Mouse (Mus musculus): ENCODE data around the gene Vwa7. TPM values are rescaled to one million over a fixed set of nuclear protein-coding genes. Genes with fewer than 3 reads are reported as not detected.
"Not testable (repeated sequence)": the region's sequence is repeated elsewhere in the genome, so short reads cannot be mapped to it uniquely, and the experiment has no call there.

The Vwa7 gene
- polyA plus RNA-seq, 1 experiment from 2014 or later, result 0.11 TPM

GRCm38 (mm10) chr17:35004075-35004717 is 12.2 kb upstream of the Vwa7 start:
- H3K4me2 ChIP-seq (ENCODE audit: low read length), result no peak overlapping the region
- no peaks in the 10 kb centered on the region for H3K9me3 ChIP-seq (replicated peaks; ENCODE audit: control insufficient read depth, low read length)
- DNase-seq (ENCODE audit: low spot score), result no peak
- no peak overlapping the region for H3K27ac ChIP-seq (ENCODE audit: low read depth, low read length)
- no peak overlapping the region for H3K9ac ChIP-seq (ENCODE audit: low read length)
- H3K27me3 ChIP-seq (replicated peaks; ENCODE audit: control insufficient read depth, insufficient read depth, low read length), result no peaks in the 10 kb centered on the region
- ATAC-seq, result no peak
- no peak overlapping the region for H3K4me3 ChIP-seq (ENCODE audit: low read depth, low read length)
- 94% methylated on average over 17 of the region's 17 CpGs for WGBS
- H3K36me3 ChIP-seq (ENCODE audit: control insufficient read depth, insufficient read depth, low read length), result peaks cover 47% of the 10 kb centered on the region
- H3K4me1 ChIP-seq (ENCODE audit: control insufficient read depth, insufficient read depth, low read length), result peaks cover 12% of the 10 kb centered on the region

- 93% methylated on average over 10 of the region's 10 CpGs for WGBS
- ATAC-seq (no peak), DNase-seq (ENCODE audit: low spot score) (no peak)
- no peaks in the 10 kb centered on the region for H3K27me3 ChIP-seq (replicated peaks; ENCODE audit: control insufficient read depth, insufficient read depth, low read length)
- H3K4me3 ChIP-seq (ENCODE audit: low read depth, low read length), result no peak overlapping the region
- H3K27ac ChIP-seq (ENCODE audit: low read depth, low read length), result no peak overlapping the region
- no peak overlapping the region for H3K9ac ChIP-seq (ENCODE audit: low read length)
- peaks cover 8% of the 10 kb centered on the region for H3K4me1 ChIP-seq (ENCODE audit: control insufficient read depth, insufficient read depth, low read length)
- no peaks in the 10 kb centered on the region for H3K9me3 ChIP-seq (replicated peaks; ENCODE audit: control insufficient read depth, low read length)
- no peak overlapping the region for H3K4me2 ChIP-seq (ENCODE audit: low read length)
- peaks cover 56% of the 10 kb centered on the region for H3K36me3 ChIP-seq (ENCODE audit: control insufficient read depth, insufficient read depth, low read length)
These were observed 11.2 kb upstream of the Vwa7 start for GRCm38 (mm10) chr17:35005158-35005557.

GRCm38 (mm10) chr17:35005902-35006301 is 10.5 kb upstream of the Vwa7 start:
- H3K4me1 ChIP-seq (ENCODE audit: control insufficient read depth, insufficient read depth, low read length); H3K9ac ChIP-seq (ENCODE audit: low read length); H3K27ac ChIP-seq (ENCODE audit: low read depth, low read length); H3K9me3 ChIP-seq (replicated peaks; ENCODE audit: control insufficient read depth, low read length); H3K4me3 ChIP-seq (ENCODE audit: low read depth, low read length); DNase-seq (ENCODE audit: low spot score); ATAC-seq; H3K27me3 ChIP-seq (replicated peaks; ENCODE audit: control insufficient read depth, insufficient read depth, low read length); H3K4me2 ChIP-seq (ENCODE audit: low read length): not testable (repeated sequence)
- H3K36me3 ChIP-seq (ENCODE audit: control insufficient read depth, insufficient read depth, low read length), result peaks cover 63% of the 10 kb centered on the region
- WGBS, result 93% methylated on average over 4 of the region's 5 CpGs

- Histone ChIP-seq H3K27me3 (replicated peaks; ENCODE audit: control insufficient read depth, insufficient read depth, low read length) (no peaks in the 10 kb centered on the region), H3K27ac (ENCODE audit: low read depth, low read length) (no peak overlapping the region), H3K36me3 (ENCODE audit: control insufficient read depth, insufficient read depth, low read length) (peaks cover 79% of the 10 kb centered on the region), H3K4me1 (ENCODE audit: control insufficient read depth, insufficient read depth, low read length) (peaks cover 3% of the 10 kb centered on the region), H3K9ac (ENCODE audit: low read length) (no peak overlapping the region), H3K9me3 (replicated peaks; ENCODE audit: control insufficient read depth, low read length) (no peaks in the 10 kb centered on the region), H3K4me2 (ENCODE audit: low read length) (no peak overlapping the region), H3K4me3 (ENCODE audit: low read depth, low read length) (no peak overlapping the region)
- 98% methylated on average over 7 of the region's 7 CpGs for WGBS
- ATAC-seq (no peak), DNase-seq (ENCODE audit: low spot score) (no peak)
These were observed 8.9 kb upstream of the Vwa7 start for GRCm38 (mm10) chr17:35007387-35007991.

GRCm38 (mm10) chr17:35009586-35009985 is 6.8 kb upstream of the Vwa7 start:
- Histone ChIP-seq H3K27ac (ENCODE audit: low read depth, low read length) (no peak overlapping the region), H3K9ac (ENCODE audit: low read length) (no peak overlapping the region), H3K4me1 (ENCODE audit: control insufficient read depth, insufficient read depth, low read length) (no peaks in the 10 kb centered on the region), H3K9me3 (replicated peaks; ENCODE audit: control insufficient read depth, low read length) (no peaks in the 10 kb centered on the region), H3K27me3 (replicated peaks; ENCODE audit: control insufficient read depth, insufficient read depth, low read length) (no peaks in the 10 kb centered on the region), H3K4me2 (ENCODE audit: low read length) (no peak overlapping the region), H3K4me3 (ENCODE audit: low read depth, low read length) (no peak overlapping the region), H3K36me3 (ENCODE audit: control insufficient read depth, insufficient read depth, low read length) (peaks cover 93% of the 10 kb centered on the region)
- WGBS, result 85% methylated on average over 7 of the region's 7 CpGs
- DNase-seq (ENCODE audit: low spot score) (no peak), ATAC-seq (no peak)

GRCm38 (mm10) chr17:35011440-35011839 is 4.9 kb upstream of the Vwa7 start:
- Histone ChIP-seq H3K27me3 (replicated peaks; ENCODE audit: control insufficient read depth, insufficient read depth, low read length) (no peaks in the 10 kb centered on the region), H3K4me2 (ENCODE audit: low read length) (no peak overlapping the region), H3K36me3 (ENCODE audit: control insufficient read depth, insufficient read depth, low read length) (peaks cover 95% of the 10 kb centered on the region), H3K27ac (ENCODE audit: low read depth, low read length) (no peak overlapping the region), H3K9ac (ENCODE audit: low read length) (no peak overlapping the region), H3K4me3 (ENCODE audit: low read depth, low read length) (no peak overlapping the region), H3K9me3 (replicated peaks; ENCODE audit: control insufficient read depth, low read length) (no peaks in the 10 kb centered on the region), H3K4me1 (ENCODE audit: control insufficient read depth, insufficient read depth, low read length) (no peaks in the 10 kb centered on the region)
- ATAC-seq, result no peak
- 91% methylated on average over 8 of the region's 8 CpGs for WGBS
- DNase-seq (ENCODE audit: low spot score), result no peak

GRCm38 (mm10) chr17:35012430-35012829 is 3.9 kb upstream of the Vwa7 start:
- no peak overlapping the region for H3K27ac ChIP-seq (ENCODE audit: low read depth, low read length)
- H3K27me3 ChIP-seq (replicated peaks; ENCODE audit: control insufficient read depth, insufficient read depth, low read length), result no peaks in the 10 kb centered on the region
- no peak overlapping the region for H3K4me2 ChIP-seq (ENCODE audit: low read length)
- H3K9me3 ChIP-seq (replicated peaks; ENCODE audit: control insufficient read depth, low read length), result no peaks in the 10 kb centered on the region
- H3K4me3 ChIP-seq (ENCODE audit: low read depth, low read length), result no peak overlapping the region
- peaks cover 97% of the 10 kb centered on the region for H3K36me3 ChIP-seq (ENCODE audit: control insufficient read depth, insufficient read depth, low read length)
- WGBS, result 95% methylated on average over 13 of the region's 13 CpGs
- no peaks in the 10 kb centered on the region for H3K4me1 ChIP-seq (ENCODE audit: control insufficient read depth, insufficient read depth, low read length)
- no peak overlapping the region for H3K9ac ChIP-seq (ENCODE audit: low read length)
- DNase-seq (ENCODE audit: low spot score), result no peak
- ATAC-seq, result no peak

- Histone ChIP-seq H3K36me3 (ENCODE audit: control insufficient read depth, insufficient read depth, low read length) (peaks cover 90% of the 10 kb centered on the region), H3K9me3 (replicated peaks; ENCODE audit: control insufficient read depth, low read length) (no peaks in the 10 kb centered on the region), H3K27me3 (replicated peaks; ENCODE audit: control insufficient read depth, insufficient read depth, low read length) (no peaks in the 10 kb centered on the region), H3K27ac (ENCODE audit: low read depth, low read length) (no peak overlapping the region), H3K4me1 (ENCODE audit: control insufficient read depth, insufficient read depth, low read length) (no peaks in the 10 kb centered on the region), H3K4me2 (ENCODE audit: low read length) (no peak overlapping the region), H3K9ac (ENCODE audit: low read length) (no peak overlapping the region), H3K4me3 (ENCODE audit: low read depth, low read length) (no peak overlapping the region)
- 87% methylated on average over 6 of the region's 6 CpGs for WGBS
- DNase-seq (ENCODE audit: low spot score), result no peak
- no peak for ATAC-seq
These were observed 3.2 kb upstream of the Vwa7 start for GRCm38 (mm10) chr17:35013221-35013620.

- no peaks in the 10 kb centered on the region for H3K27me3 ChIP-seq (replicated peaks; ENCODE audit: control insufficient read depth, insufficient read depth, low read length)
- no peak overlapping the region for H3K9ac ChIP-seq (ENCODE audit: low read length)
- no peak overlapping the region for H3K4me3 ChIP-seq (ENCODE audit: low read depth, low read length)
- H3K4me2 ChIP-seq (ENCODE audit: low read length), result no peak overlapping the region
- 90% methylated on average over 16 of the region's 16 CpGs for WGBS
- no peaks in the 10 kb centered on the region for H3K4me1 ChIP-seq (ENCODE audit: control insufficient read depth, insufficient read depth, low read length)
- peaks cover 71% of the 10 kb centered on the region for H3K36me3 ChIP-seq (ENCODE audit: control insufficient read depth, insufficient read depth, low read length)
- ATAC-seq (no peak), DNase-seq (ENCODE audit: low spot score) (no peak)
- H3K27ac ChIP-seq (ENCODE audit: low read depth, low read length), result no peak overlapping the region
- no peaks in the 10 kb centered on the region for H3K9me3 ChIP-seq (replicated peaks; ENCODE audit: control insufficient read depth, low read length)
These were observed 1.1 kb upstream of the Vwa7 start for GRCm38 (mm10) chr17:35015296-35015695.

Measured in forebrain, embryonic 14.5 days (tissue).